Mouse (Mus musculus) heart, adult 2 months (tissue): Measurements from ENCODE around the gene Chd9. TPM values are rescaled to one million over a fixed set of nuclear protein-coding genes. Genes with fewer than 3 reads are reported as not detected.

Experiments
- DNase-seq, 2 experiments: peaks; one replicate each; pipeline ENCODE4 v3.0.0; 2021
- H3K27ac ChIP-seq: fragments of 200-600 bp; 2 replicates; pipeline ENCODE4 v1.8.1; 2022
- H3K27me3 ChIP-seq: fragments of 200-500 bp; 2 replicates; pipeline ENCODE4 v1.6.1; 2012; ENCODE audit warnings: mild to moderate bottlenecking, low read length, inconsistent platforms, mixed read lengths; ENCODE audit not compliant: control insufficient read depth, insufficient read depth
- H3K36me3 ChIP-seq: fragments of 200-500 bp; 2 replicates; pipeline ENCODE4 v1.6.1; 2012; ENCODE audit warnings: low read length, inconsistent platforms; ENCODE audit not compliant: control insufficient read depth, insufficient read depth
- H3K4me1 ChIP-seq: fragments of 200-500 bp; 2 replicates; pipeline ENCODE4 v1.6.1; 2011; ENCODE audit warnings: low read length; ENCODE audit not compliant: control insufficient read depth, insufficient read depth
- H3K4me3 ChIP-seq: fragments of 200-600 bp; 2 replicates; pipeline ENCODE4 v1.8.1; 2022
- H3K79me2 ChIP-seq: fragments of 200-500 bp; replicated peaks from 2 replicates; pipeline ENCODE4 v1.6.1; 2012; ENCODE audit warnings: mild to moderate bottlenecking, inconsistent platforms, low read length, moderate library complexity, mixed read lengths; ENCODE audit not compliant: control insufficient read depth, insufficient read depth
- H3K9ac ChIP-seq: fragments of 200-500 bp; 2 replicates; pipeline ENCODE4 v1.6.1; 2012; ENCODE audit warnings: low read depth, mild to moderate bottlenecking, control low read depth, inconsistent platforms, low read length, mixed read lengths
- CTCF ChIP-seq: fragments of 200-600 bp; IDR thresholded peaks from 2 replicates; pipeline ENCODE4 v1.8.1; 2022; ENCODE audit warnings: antibody characterized with exemption, mild to moderate bottlenecking, moderate library complexity
- EP300 ChIP-seq: fragments of 200-500 bp; IDR thresholded peaks from 2 replicates; pipeline ENCODE4 v1.6.1; 2011; ENCODE audit warnings: low read depth, low read length, control low read depth; ENCODE audit not compliant: insufficient read depth
- POLR2A ChIP-seq: fragments of 200-500 bp; IDR thresholded peaks from 2 replicates; pipeline ENCODE4 v1.6.1; 2011; ENCODE audit warnings: mild to moderate bottlenecking, low read depth, low read length, control low read depth; ENCODE audit not compliant: insufficient read depth
- WGBS: fragments of 180-500 bp; shearing (Covaris S2); methylation state at CpG from one replicate; pipeline ENCODE4 v1.1.7; 2018; 5-methylcytosine and 5-hydroxymethylcytosine counted together
- intact Hi-C: fragments of 180-260 bp; cut with DNase I; formaldehyde crosslinking; loops from one replicate; pipeline ENCODE4 v1.15.1; 2025
- polyA plus RNA-seq: library from polyadenylated mRNA; depleted of rRNA; stranded (reverse); fragments of >200 nt; gene quantifications from 2 replicates; pipeline ENCODE4 v1.2.3, GENCODE M21; 2012
- total RNA-seq, 2 experiments: library from RNA; stranded (reverse); gene quantifications; 2 replicates each; pipeline ENCODE4 v1.2.3; 2021

The Chd9 gene
- total and polyA plus RNA-seq, 3 experiments: 43.5 to 54.6 (median 49.7) TPM

DNA sequence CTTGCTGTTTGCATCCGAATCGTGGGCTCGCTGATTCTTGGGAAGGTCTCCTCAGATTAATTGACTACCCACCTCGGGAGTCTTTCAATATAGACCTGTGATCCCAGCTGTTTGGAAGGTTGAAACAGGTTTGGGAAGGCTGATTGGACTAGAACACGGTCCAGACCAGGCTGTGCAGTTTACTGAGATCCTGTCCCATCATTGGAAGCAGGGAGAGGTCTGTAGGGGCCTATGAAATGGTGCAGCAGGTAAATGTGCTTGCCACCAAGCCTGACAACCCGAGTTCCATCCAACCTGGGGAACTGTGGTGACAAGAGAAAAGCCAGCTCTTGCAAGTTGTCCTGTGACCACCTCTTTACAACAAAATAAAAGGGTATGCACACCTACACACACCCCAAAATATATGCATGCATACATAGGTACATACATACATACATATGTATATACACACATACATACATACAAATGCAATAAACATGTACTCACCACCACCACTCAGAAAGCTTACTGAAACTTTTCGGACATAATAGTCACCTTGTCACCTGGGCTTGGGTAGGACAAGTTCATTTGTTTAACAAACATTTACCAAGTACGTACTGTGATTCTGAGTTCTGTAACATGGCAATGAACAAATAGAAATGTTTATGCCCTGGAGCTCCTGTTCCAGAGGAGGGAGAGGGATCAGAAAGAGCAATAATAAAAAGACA is 63.9 kb downstream of the Chd9 start:
- H3K9ac ChIP-seq: no peak overlapping the region
- H3K36me3 ChIP-seq: no peaks in the 10 kb centered on the region
- TF ChIP-seq EP300 (no peak), CTCF (no peak), POLR2A (no peak)
- H3K4me3 ChIP-seq: no peak overlapping the region
- no peaks in the 10 kb centered on the region for H3K4me1 ChIP-seq
- WGBS: 94% methylated on average over 8 of the region's 8 CpGs
- H3K27ac ChIP-seq: no peak overlapping the region
- DNase-seq: no peak
- no peaks in the 10 kb centered on the region for H3K27me3 ChIP-seq
- intact Hi-C loops: no loop called here
- no peaks in the 10 kb centered on the region for H3K79me2 ChIP-seq

DNA sequence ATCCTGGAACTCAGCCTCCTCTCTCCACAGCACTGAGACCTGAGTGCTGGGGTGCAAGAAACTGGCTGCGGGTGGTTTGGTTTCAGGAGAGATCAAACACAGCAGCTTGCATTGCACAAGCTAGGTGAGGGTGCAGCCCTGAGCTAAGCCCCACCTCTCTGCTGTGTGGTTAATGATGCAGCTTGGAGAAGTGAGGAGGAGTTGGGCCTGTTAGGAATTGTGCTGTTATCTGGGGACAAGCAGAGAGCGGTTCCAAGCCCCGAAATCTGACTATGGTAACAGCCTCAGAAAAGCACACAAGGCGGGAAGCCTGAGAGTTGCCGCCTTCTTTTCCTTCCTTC is 64.4 kb downstream of the Chd9 start:
- TF ChIP-seq CTCF: no peak
- 79% methylated on average over 5 of the region's 5 CpGs for WGBS
- no peak for DNase-seq
- Histone ChIP-seq H3K27me3 (no peaks in the 10 kb centered on the region), H3K9ac (no peak overlapping the region), H3K4me3 (no peak overlapping the region), H3K79me2 (no peaks in the 10 kb centered on the region), H3K36me3 (no peaks in the 10 kb centered on the region), H3K27ac (no peak overlapping the region), H3K4me1 (no peaks in the 10 kb centered on the region)
- intact Hi-C loops: no loop called here

- H3K79me2 ChIP-seq: no peaks in the 10 kb centered on the region
- TF ChIP-seq EP300 (no peak), CTCF (no peak), POLR2A (no peak)
- no peak overlapping the region for H3K27ac ChIP-seq
- H3K9ac ChIP-seq: no peak overlapping the region
- H3K27me3 ChIP-seq: no peaks in the 10 kb centered on the region
- DNase-seq: no peak
- H3K4me1 ChIP-seq: no peaks in the 10 kb centered on the region; the same call in 1 of the 2 replicates
- 37% methylated on average over 14 of the region's 14 CpGs for WGBS
- intact Hi-C loops: no loop called here
- no peaks in the 10 kb centered on the region for H3K36me3 ChIP-seq
- no peak overlapping the region for H3K4me3 ChIP-seq
Measured at GRCm38 (mm10) chr8:90894231-90894914, 66.2 kb downstream of the Chd9 start.

- H3K79me2 ChIP-seq: no peaks in the 10 kb centered on the region
- H3K4me1 ChIP-seq: no peaks in the 10 kb centered on the region; the same call in none of the 2 replicates
- DNase-seq: no peak
- H3K36me3 ChIP-seq: no peaks in the 10 kb centered on the region
- intact Hi-C loops: no loop called here
- WGBS: 88% methylated on average over 5 of the region's 5 CpGs
- TF ChIP-seq CTCF (no peak), POLR2A (no peak), EP300 (no peak)
- no peak overlapping the region for H3K27ac ChIP-seq
- H3K27me3 ChIP-seq: no peaks in the 10 kb centered on the region
- H3K9ac ChIP-seq: no peak overlapping the region
- H3K4me3 ChIP-seq: no peak overlapping the region
Measured at GRCm38 (mm10) chr8:90897343-90897742, 69.2 kb downstream of the Chd9 start.

DNA sequence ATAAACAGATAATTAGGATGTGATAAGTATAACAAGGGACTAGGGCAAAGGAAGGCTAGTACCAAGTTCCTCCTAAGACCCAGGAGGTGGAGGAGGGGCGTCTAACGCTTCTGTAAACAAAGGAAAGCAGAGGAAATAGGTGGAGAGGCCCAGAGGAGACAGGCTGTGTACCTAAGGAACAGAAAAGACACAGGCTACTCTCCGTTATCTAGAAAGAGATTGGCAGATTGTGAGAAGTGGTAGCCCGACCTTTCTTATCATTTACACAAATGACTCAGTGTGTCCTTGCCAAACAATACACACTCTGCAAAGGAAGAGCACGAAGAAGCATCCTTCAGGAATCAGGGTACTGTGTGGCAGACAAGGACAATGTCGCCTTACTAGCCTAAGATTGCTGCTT is 70.4 kb downstream of the Chd9 start:
- 26% methylated on average over 6 of the region's 6 CpGs for WGBS
- H3K36me3 ChIP-seq: no peaks in the 10 kb centered on the region

DNA sequence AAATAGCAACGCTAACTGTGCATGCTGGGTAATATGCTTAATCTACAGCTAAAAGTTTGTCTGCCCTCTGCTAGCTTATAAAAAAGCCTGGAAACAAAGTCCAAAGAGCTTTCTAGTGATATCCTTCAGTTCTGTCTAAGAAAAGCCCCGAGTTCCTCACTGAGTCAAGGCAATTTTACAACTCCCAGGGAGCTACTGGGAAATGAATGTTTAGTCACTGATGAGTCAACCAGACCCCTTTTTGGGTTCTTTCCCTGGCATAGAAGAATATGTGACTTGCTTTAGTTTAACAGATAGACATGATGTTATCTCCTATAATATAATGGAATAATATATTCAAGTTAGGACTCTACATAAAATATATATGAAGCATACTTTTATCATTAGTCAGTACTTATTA is 73.8 kb downstream of the Chd9 start:
- Histone ChIP-seq H3K9ac (no peak overlapping the region), H3K4me3 (no peak overlapping the region), H3K27me3 (no peaks in the 10 kb centered on the region), H3K79me2 (no peaks in the 10 kb centered on the region), H3K4me1 (no peaks in the 10 kb centered on the region; the same call in none of the 2 replicates), H3K27ac (no peak overlapping the region), H3K36me3 (no peaks in the 10 kb centered on the region)
- WGBS: 47% methylated on average over 2 of the region's 2 CpGs
- DNase-seq: no peak
- TF ChIP-seq POLR2A: no peak
- TF ChIP-seq CTCF: no peak
- intact Hi-C loops: no loop called here

More for the DNA sequence above, 70.4 kb downstream of the Chd9 start:
- no peak for TF ChIP-seq CTCF
- no peaks in the 10 kb centered on the region for H3K79me2 ChIP-seq
- H3K27me3 ChIP-seq: no peaks in the 10 kb centered on the region
- no peak overlapping the region for H3K27ac ChIP-seq
- DNase-seq: no peak
- no peak overlapping the region for H3K4me3 ChIP-seq
- intact Hi-C loops: no loop called here
- no peak overlapping the region for H3K9ac ChIP-seq
- H3K4me1 ChIP-seq: no peaks in the 10 kb centered on the region; the same call in none of the 2 replicates
